Comparison of ENCODE assay signal across 8 mouse cellular contexts in genomic region chr12:76961932-76962891, GRCm38 (mm10). TPM values are rescaled to one million over a fixed set of nuclear protein-coding genes. Genes with fewer than 3 reads are reported as not detected.
DNase-seq lines count a peak whose midpoint lies in the region; ATAC-seq lines count a peak whose summit lies in the region.

TSS of gene Max (minus strand) at chr12:76962201.

- DNase-seq in adrenal gland, adult (ENCODE audit: inconsistent age in 2 of 2, low spot score in 1 of 2), result peak; percentile 99
- DNase-seq in embryo, embryonic 10.5 days (ENCODE audit: low spot score), result peak; percentile 100
- peak; percentile 99 for DNase-seq in gastrocnemius, postnatal 14 days
- peak; percentile 99 for DNase-seq in left cerebral cortex, postnatal 10 days (ENCODE audit: extremely low spot score in 1 of 2, low spot score in 2 of 2)
- DNase-seq in right cerebral cortex, postnatal 25 days, result peak; percentile 99
- peak; percentile 98 to 99 for DNase-seq in urinary bladder, postnatal 4 days (ENCODE audit: low spot score in 2 of 2)

- intact Hi-C loops in gastrocnemius, postnatal 14 days (cut with DNase I; ENCODE audit: low total_unique reads), result no loop called here
- intact Hi-C loops in left cerebral cortex, postnatal 10 days (cut with DNase I), result no loop called here

- peak; percentile 92 for ATAC-seq in inflammation-experienced regulatory T-cells, adult 6 months
- peak; percentile 93 for ATAC-seq in megakaryocyte-erythroid progenitor cell, adult 5-6 weeks (replicated peaks; ENCODE audit: low FRiP score, low TSS enrichment, poor library complexity, severe bottlenecking)

RNA-seq across cellular contexts. Expression of gene Max, which starts in this region (rescaled TPM):
- total RNA-seq in gastrocnemius, postnatal 14 days (2021), result 10 to 100 TPM; 26.4 to 35.6 TPM
- 100 to 1,000 TPM in 1 of 3 experiments, 10 to 100 TPM in 2; 39.5 to 114 (median 83.1) TPM for polyA plus RNA-seq in inflammation-experienced regulatory T-cells, adult 6 months (2017; shearing (Covaris generic))
- total RNA-seq in left cerebral cortex, postnatal 10 days (2021), result 10 to 100 TPM; 76.2 to 78.5 TPM
- 108 and 111 TPM in 2 replicates for total RNA-seq in megakaryocyte-erythroid progenitor cell, adult 5-6 weeks (2014; fragmentation: Nextera tagmentation)
- 91.3 and 139 TPM in 2 replicates for total RNA-seq in megakaryocyte-erythroid progenitor cell, adult 5-6 weeks (2017)

Comparison
In these comparisons a context has a peak if more than half of its experiments do, and no peak if none do; other contexts are left out.
1. Peak in every context shown above with its lines: DNase-seq and ATAC-seq.